Mouse (Mus musculus) myocyte (in vitro differentiated cells): ENCODE data around the gene Olfr979. TPM values are rescaled to one million over a fixed set of nuclear protein-coding genes. Genes with fewer than 3 reads are reported as not detected.

Experiments
- H3K27me3 ChIP-seq: one replicate; pipeline ENCODE4 v1.6.1; 2011; ENCODE audit not compliant: control insufficient read depth, insufficient read depth, insufficient read length
- H3K36me3 ChIP-seq: one replicate; pipeline ENCODE4 v1.6.1; 2011; ENCODE audit not compliant: control insufficient read depth, insufficient read depth
- H3K4me2 ChIP-seq: one replicate; pipeline ENCODE4 v1.6.1; 2011; ENCODE audit warnings: low read depth, control low read depth
- H3K4me3 ChIP-seq: one replicate; pipeline ENCODE4 v1.5.1; 2011; ENCODE audit warnings: mild to moderate bottlenecking, control low read depth, moderate library complexity
- H3K79me2 ChIP-seq: one replicate; pipeline ENCODE4 v1.6.1; 2011; ENCODE audit not compliant: control insufficient read depth, insufficient read depth
- H3ac ChIP-seq: one replicate; pipeline ENCODE4 v1.6.1; 2011; ENCODE audit not compliant: control insufficient read depth, insufficient read length
- E2F4 ChIP-seq: IDR thresholded peaks from one replicate; pipeline ENCODE4 v1.6.1; 2011; ENCODE audit warnings: mild to moderate bottlenecking, control low read depth, moderate library complexity; ENCODE audit not compliant: insufficient read depth
- MAX ChIP-seq: IDR thresholded peaks from one replicate; pipeline ENCODE4 v1.6.1; 2011; ENCODE audit warnings: low read depth, mild to moderate bottlenecking, control low read depth
- REST ChIP-seq: IDR thresholded peaks from one replicate; pipeline ENCODE4 v1.6.1; 2011; ENCODE audit warnings: mild to moderate bottlenecking, control low read depth, moderate library complexity; ENCODE audit not compliant: insufficient read depth, insufficient read length
- TCF12 ChIP-seq: IDR thresholded peaks from one replicate; pipeline ENCODE4 v1.6.1; 2011; ENCODE audit warnings: mild to moderate bottlenecking, control low read depth; ENCODE audit not compliant: poor library complexity, insufficient read depth, severe bottlenecking
- USF1 ChIP-seq: IDR thresholded peaks from one replicate; pipeline ENCODE4 v1.6.1; 2011; ENCODE audit warnings: low read depth, mild to moderate bottlenecking, control low read depth, moderate library complexity
- polyA plus RNA-seq: library from polyadenylated mRNA; unstranded; fragments of >200 nt; fragmentation: generic; extraction: Trizol; gene quantifications from one replicate; pipeline ENCODE4 v1.2.1, GENCODE M21; 2012; ENCODE audit warnings: missing spikeins

The Olfr979 gene
- polyA plus RNA-seq, 1 experiment: not detected

DNA sequence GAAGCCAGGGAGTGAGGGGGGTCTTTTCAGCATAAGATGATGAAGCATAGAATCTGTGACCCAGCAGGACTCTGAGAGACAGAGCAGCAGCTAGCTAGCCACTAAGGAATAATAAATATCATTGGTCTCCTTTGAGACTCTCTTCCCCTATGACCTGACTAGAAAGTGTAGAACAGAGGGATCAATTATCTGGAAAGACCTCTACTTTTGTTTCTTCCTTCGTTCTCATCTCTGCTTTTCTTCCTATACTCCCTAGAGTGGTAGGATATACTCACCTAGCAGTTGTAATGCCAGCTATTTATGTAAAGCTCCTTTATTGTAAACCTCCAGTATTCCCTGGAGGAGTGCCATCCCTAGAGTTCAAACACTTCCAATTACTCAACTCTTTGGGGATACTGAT, 51.3 kb downstream of the Olfr979 start, which contains the start of gene Olfr975:
Olfr975 (minus strand) TSS at position 101 of the 400 bp plus-strand sequence.
- H3K36me3 ChIP-seq: no peaks in the 10 kb centered on the region
- TF ChIP-seq E2F4: no peak
- no peak for TF ChIP-seq USF1
- no peak for TF ChIP-seq MAX
- no peak for TF ChIP-seq TCF12
- no peak for TF ChIP-seq REST
- H3K4me3 ChIP-seq: no peak within 1 kb of the TSS
- H3K27me3 ChIP-seq: no peaks in the 10 kb centered on the region
- H3K4me2 ChIP-seq: no peak within 1 kb of the TSS
- no peak within 1 kb of the TSS for H3ac ChIP-seq
- H3K79me2 ChIP-seq: no peaks in the 10 kb centered on the region

Other genes with a start within 250 kb of the Olfr979 start
- gene Olfr968, start 220.2 kb downstream of the Olfr979 start, polyA plus RNA-seq: not detected
- not detected for gene Olfr969, start 212.5 kb downstream of the Olfr979 start, polyA plus RNA-seq
- gene Olfr970, start 194.6 kb downstream of the Olfr979 start, polyA plus RNA-seq: not detected
- not detected for gene Olfr971, start 166.6 kb downstream of the Olfr979 start, polyA plus RNA-seq
- gene Olfr972, start 137.0 kb downstream of the Olfr979 start, polyA plus RNA-seq: not detected
- gene Olfr229, start 96.1 kb downstream of the Olfr979 start, polyA plus RNA-seq: not detected
- gene Olfr974, start 66.0 kb downstream of the Olfr979 start, polyA plus RNA-seq: not detected
- gene Olfr975, start 51.4 kb downstream of the Olfr979 start, polyA plus RNA-seq: not detected
- not detected for gene Olfr976, start 42.3 kb downstream of the Olfr979 start, polyA plus RNA-seq
- not detected for gene Olfr978, start 11.4 kb downstream of the Olfr979 start, polyA plus RNA-seq
- gene Olfr980, start 6.1 kb upstream of the Olfr979 start, polyA plus RNA-seq: not detected
- gene Olfr981, start 18.0 kb upstream of the Olfr979 start, polyA plus RNA-seq: not detected
- gene Olfr982, start 70.4 kb upstream of the Olfr979 start, polyA plus RNA-seq: not detected
- not detected for gene Olfr983, start 90.1 kb upstream of the Olfr979 start, polyA plus RNA-seq
- gene Olfr984, start 110.7 kb upstream of the Olfr979 start, polyA plus RNA-seq: not detected
- not detected for gene Olfr985, start 126.7 kb upstream of the Olfr979 start, polyA plus RNA-seq
- not detected for gene Tmem225, start 144.7 kb upstream of the Olfr979 start, polyA plus RNA-seq
- gene Olfr986, start 177.5 kb upstream of the Olfr979 start, polyA plus RNA-seq: not detected
- 2.4 TPM for gene Zfp202, start 188.9 kb upstream of the Olfr979 start, polyA plus RNA-seq